Mouse (Mus musculus): ENCODE data around the gene Gas7. TPM values are rescaled to one million over a fixed set of nuclear protein-coding genes. Genes with fewer than 3 reads are reported as not detected.

The Gas7 gene
- polyA plus RNA-seq, 1 experiment = 2.1 TPM

- no peak overlapping the region for H3K4me3 ChIP-seq (ENCODE audit: low read depth, low read length)
- WGBS = 86% methylated on average over 5 of the region's 5 CpGs
- TF ChIP-seq POLR2A (IDR thresholded peaks at IDR 0.05; ENCODE audit: low read depth, low read length) = no peak
- no peak for TF ChIP-seq CTCF (IDR thresholded peaks at IDR 0.05; ENCODE audit: extremely low read depth, insufficient read length, insufficient replicate concordance, low read depth, low read length)
- H3K27me3 ChIP-seq (ENCODE audit: control insufficient read depth, insufficient read depth, low read length) = no peaks in the 10 kb centered on the region
- no peak overlapping the region for H3K27ac ChIP-seq (ENCODE audit: insufficient read depth, low read depth, low read length)
- no peaks in the 10 kb centered on the region for H3K4me1 ChIP-seq (ENCODE audit: control insufficient read depth, insufficient read depth, insufficient read length, low read length)
- H3K36me3 ChIP-seq (ENCODE audit: control insufficient read depth, insufficient read depth, low read length) = no peaks in the 10 kb centered on the region
Observed at GRCm38 (mm10) chr11:67433763-67434162, 21.5 kb upstream of the Gas7 start.

GRCm38 (mm10) chr11:67438746-67439145 is 16.5 kb upstream of the Gas7 start:
- no peak overlapping the region for H3K27ac ChIP-seq (ENCODE audit: insufficient read depth, low read depth, low read length)
- H3K36me3 ChIP-seq (ENCODE audit: control insufficient read depth, insufficient read depth, low read length) = no peaks in the 10 kb centered on the region
- no peak for TF ChIP-seq CTCF (IDR thresholded peaks at IDR 0.05; ENCODE audit: extremely low read depth, insufficient read length, insufficient replicate concordance, low read depth, low read length)
- TF ChIP-seq POLR2A (IDR thresholded peaks at IDR 0.05; ENCODE audit: low read depth, low read length) = no peak
- 86% methylated on average over 5 of the region's 5 CpGs for WGBS
- no peaks in the 10 kb centered on the region for H3K27me3 ChIP-seq (ENCODE audit: control insufficient read depth, insufficient read depth, low read length)
- H3K4me1 ChIP-seq (ENCODE audit: control insufficient read depth, insufficient read depth, insufficient read length, low read length) = no peaks in the 10 kb centered on the region
- H3K4me3 ChIP-seq (ENCODE audit: low read depth, low read length) = no peak overlapping the region

GRCm38 (mm10) chr11:67445058-67445825 is 10.0 kb upstream of the Gas7 start:
- Histone ChIP-seq H3K4me3 (ENCODE audit: low read depth, low read length) (no peak overlapping the region), H3K4me1 (ENCODE audit: control insufficient read depth, insufficient read depth, insufficient read length, low read length) (no peaks in the 10 kb centered on the region), H3K27ac (ENCODE audit: insufficient read depth, low read depth, low read length) (no peak overlapping the region), H3K36me3 (ENCODE audit: control insufficient read depth, insufficient read depth, low read length) (no peaks in the 10 kb centered on the region), H3K27me3 (ENCODE audit: control insufficient read depth, insufficient read depth, low read length) (no peaks in the 10 kb centered on the region)
- no peak for TF ChIP-seq POLR2A (IDR thresholded peaks at IDR 0.05; ENCODE audit: low read depth, low read length)
- TF ChIP-seq CTCF (IDR thresholded peaks at IDR 0.05; ENCODE audit: extremely low read depth, insufficient read length, insufficient replicate concordance, low read depth, low read length) = no peak
- WGBS = 67% methylated on average over 14 of the region's 14 CpGs

- Histone ChIP-seq H3K4me1 (ENCODE audit: control insufficient read depth, insufficient read depth, insufficient read length, low read length) (peaks cover 2% of the 10 kb centered on the region), H3K27ac (ENCODE audit: insufficient read depth, low read depth, low read length) (no peak overlapping the region), H3K27me3 (ENCODE audit: control insufficient read depth, insufficient read depth, low read length) (peaks cover 19% of the 10 kb centered on the region), H3K4me3 (ENCODE audit: low read depth, low read length) (no peak overlapping the region), H3K36me3 (ENCODE audit: control insufficient read depth, insufficient read depth, low read length) (no peaks in the 10 kb centered on the region)
- TF ChIP-seq POLR2A (IDR thresholded peaks at IDR 0.05; ENCODE audit: low read depth, low read length) (no peak), CTCF (IDR thresholded peaks at IDR 0.05; ENCODE audit: extremely low read depth, insufficient read length, insufficient replicate concordance, low read depth, low read length) (no peak)
- WGBS = 74% methylated on average over 5 of the region's 5 CpGs
Observed at GRCm38 (mm10) chr11:67451525-67451924, 3.7 kb upstream of the Gas7 start.

GRCm38 (mm10) chr11:67455527-67455981 is 317 bp downstream of the Gas7 start:
- Histone ChIP-seq H3K4me1 (ENCODE audit: control insufficient read depth, insufficient read depth, insufficient read length, low read length) (peaks cover 2% of the 10 kb centered on the region), H3K27ac (ENCODE audit: insufficient read depth, low read depth, low read length) (no peak overlapping the region), H3K27me3 (ENCODE audit: control insufficient read depth, insufficient read depth, low read length) (peaks cover 19% of the 10 kb centered on the region), H3K36me3 (ENCODE audit: control insufficient read depth, insufficient read depth, low read length) (no peaks in the 10 kb centered on the region), H3K4me3 (ENCODE audit: low read depth, low read length) (peak overlapping the region; percentile 66)
- WGBS = 4% methylated on average over 42 of the region's 42 CpGs
- TF ChIP-seq POLR2A (IDR thresholded peaks at IDR 0.05; ENCODE audit: low read depth, low read length) = no peak
- TF ChIP-seq CTCF (IDR thresholded peaks at IDR 0.05; ENCODE audit: extremely low read depth, insufficient read length, insufficient replicate concordance, low read depth, low read length) = no peak

DNA sequence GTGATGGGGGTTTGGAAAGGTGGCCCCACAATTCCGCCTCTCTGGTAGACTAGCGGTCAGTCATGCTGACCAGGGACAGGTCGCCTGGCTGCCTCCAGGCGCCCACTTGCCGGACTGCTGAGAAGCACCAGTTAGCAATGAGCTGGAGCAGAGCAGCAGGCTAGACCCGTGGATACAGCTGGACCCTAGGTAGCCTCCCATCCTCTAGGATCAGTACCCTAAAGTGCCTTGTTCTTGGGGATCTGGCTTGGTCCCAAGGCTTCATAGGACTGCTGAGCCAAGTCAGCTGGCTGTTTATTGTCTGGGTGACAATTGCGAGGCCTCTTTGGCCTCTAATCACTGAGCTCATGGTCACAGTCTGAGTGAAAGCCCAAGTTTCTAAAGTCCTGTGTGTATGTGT is 792 bp downstream of the Gas7 start:
- Histone ChIP-seq H3K4me1 (ENCODE audit: control insufficient read depth, insufficient read depth, insufficient read length, low read length) (peaks cover 2% of the 10 kb centered on the region), H3K27me3 (ENCODE audit: control insufficient read depth, insufficient read depth, low read length) (peaks cover 19% of the 10 kb centered on the region), H3K4me3 (ENCODE audit: low read depth, low read length) (peak overlapping the region; percentile 66), H3K36me3 (ENCODE audit: control insufficient read depth, insufficient read depth, low read length) (no peaks in the 10 kb centered on the region), H3K27ac (ENCODE audit: insufficient read depth, low read depth, low read length) (no peak overlapping the region)
- TF ChIP-seq POLR2A (IDR thresholded peaks at IDR 0.05; ENCODE audit: low read depth, low read length) (no peak), CTCF (IDR thresholded peaks at IDR 0.05; ENCODE audit: extremely low read depth, insufficient read length, insufficient replicate concordance, low read depth, low read length) (no peak)
- WGBS = 23% methylated on average over 7 of the region's 7 CpGs

DNA sequence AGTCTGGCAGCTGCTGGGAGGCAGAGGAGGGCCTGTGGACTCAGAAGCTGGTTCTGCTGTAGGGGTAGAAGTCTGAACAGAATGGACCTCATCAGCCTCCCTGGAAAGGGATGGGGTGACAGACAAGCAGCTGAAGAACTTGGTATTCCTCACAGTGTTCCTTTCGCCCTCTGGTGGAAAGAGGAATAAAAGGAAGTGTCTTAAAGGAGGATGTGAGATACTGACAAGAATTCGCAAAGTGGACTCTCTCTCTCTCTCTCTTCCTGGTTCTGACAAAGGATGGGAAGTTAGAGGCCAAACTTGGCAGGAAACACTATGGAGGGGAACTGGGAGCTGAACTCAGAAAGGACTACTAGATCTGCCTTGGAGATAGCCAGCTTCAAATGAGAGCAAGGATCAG is 2.9 kb downstream of the Gas7 start:
- 14% methylated on average over 2 of the region's 2 CpGs for WGBS
- Histone ChIP-seq H3K4me3 (ENCODE audit: low read depth, low read length) (no peak overlapping the region), H3K36me3 (ENCODE audit: control insufficient read depth, insufficient read depth, low read length) (no peaks in the 10 kb centered on the region), H3K4me1 (ENCODE audit: control insufficient read depth, insufficient read depth, insufficient read length, low read length) (peaks cover 2% of the 10 kb centered on the region), H3K27me3 (ENCODE audit: control insufficient read depth, insufficient read depth, low read length) (peaks cover 19% of the 10 kb centered on the region), H3K27ac (ENCODE audit: insufficient read depth, low read depth, low read length) (no peak overlapping the region)
- no peak for TF ChIP-seq CTCF (IDR thresholded peaks at IDR 0.05; ENCODE audit: extremely low read depth, insufficient read length, insufficient replicate concordance, low read depth, low read length)
- no peak for TF ChIP-seq POLR2A (IDR thresholded peaks at IDR 0.05; ENCODE audit: low read depth, low read length)
